Mouse (Mus musculus): ENCODE results near the gene Hoxd10. TPM values are rescaled to one million over a fixed set of nuclear protein-coding genes. Genes with fewer than 3 reads are reported as not detected.

Hoxd10 gene
- polyA plus RNA-seq, 1 experiment = not detected

DNA sequence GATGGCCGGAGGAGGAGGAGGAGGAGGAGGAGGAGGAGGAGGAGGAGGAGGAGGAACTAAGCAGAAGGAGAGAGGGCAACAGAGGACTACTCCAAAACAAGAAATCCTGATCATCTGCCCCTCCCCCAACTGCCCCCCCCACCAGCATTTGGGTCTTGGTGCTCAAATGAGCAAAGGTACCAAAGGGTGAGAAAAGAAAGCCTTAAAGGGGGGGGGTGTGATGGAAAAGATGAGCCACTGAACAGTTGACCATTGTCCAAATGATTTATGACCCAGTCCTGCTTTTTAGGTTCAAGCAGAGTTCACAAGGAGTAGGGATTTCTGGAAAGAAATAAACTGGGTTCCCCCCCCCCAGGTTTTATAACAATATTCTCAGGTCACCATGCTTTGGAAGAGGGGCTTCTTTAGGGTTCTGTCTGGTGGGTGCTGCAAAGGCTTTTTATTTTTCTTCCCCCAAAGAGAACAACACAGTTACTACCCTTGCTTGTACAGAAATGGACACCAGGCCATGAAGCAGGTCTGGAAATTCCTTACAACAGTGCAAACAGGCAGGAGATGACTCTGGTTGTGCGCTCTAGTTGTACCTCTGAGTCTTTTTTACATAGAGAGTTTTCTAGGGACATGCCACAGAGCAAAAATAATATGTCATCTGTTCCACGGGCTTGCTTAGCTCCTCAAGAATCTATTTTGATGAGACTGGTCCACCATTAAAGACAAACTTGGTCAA is 49.7 kb downstream of the Hoxd10 start:
- WGBS = 36% methylated on average over 2 of the region's 3 CpGs
- H3K4me1 ChIP-seq (ENCODE audit: control insufficient read depth, insufficient read depth, low read length) = no peaks in the 10 kb centered on the region
- no peak overlapping the region for H3K27ac ChIP-seq (ENCODE audit: insufficient read depth, low read length)
- DNase-seq = no peak
- H3K27me3 ChIP-seq (ENCODE audit: control insufficient read depth, insufficient read depth, low read length) = peaks cover 3% of the 10 kb centered on the region; the same call in 1 of the 2 replicates
- no peak for TF ChIP-seq CTCF (IDR thresholded peaks at IDR 0.05; ENCODE audit: borderline replicate concordance, insufficient read depth, low read depth, low read length)
- no peak for TF ChIP-seq POLR2A (IDR thresholded peaks at IDR 0.05; ENCODE audit: borderline replicate concordance, insufficient read depth, low read length)
- no peak overlapping the region for H3K4me3 ChIP-seq (replicated peaks; ENCODE audit: insufficient read depth, low read depth, low read length)

DNA sequence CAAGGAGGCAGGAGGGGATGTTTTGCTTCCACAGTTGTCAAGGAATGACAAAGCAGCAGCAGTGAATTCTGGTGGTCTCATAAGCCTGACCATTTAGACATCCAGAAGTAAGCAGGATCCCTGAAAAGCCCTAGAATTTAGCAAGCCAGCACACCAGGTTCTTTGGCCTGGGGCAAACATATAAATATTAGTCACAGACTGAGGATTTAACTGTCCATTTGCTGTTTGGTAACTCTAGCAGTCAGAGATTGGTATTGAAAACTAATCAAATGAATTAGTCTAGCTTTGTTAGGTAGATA is 50.2 kb downstream of the Hoxd10 start:
- no peak for TF ChIP-seq POLR2A (IDR thresholded peaks at IDR 0.05; ENCODE audit: borderline replicate concordance, insufficient read depth, low read length)
- TF ChIP-seq CTCF (IDR thresholded peaks at IDR 0.05; ENCODE audit: borderline replicate concordance, insufficient read depth, low read depth, low read length) = no peak
- Histone ChIP-seq H3K27me3 (ENCODE audit: control insufficient read depth, insufficient read depth, low read length) (peaks cover 3% of the 10 kb centered on the region; the same call in 1 of the 2 replicates), H3K4me1 (ENCODE audit: control insufficient read depth, insufficient read depth, low read length) (no peaks in the 10 kb centered on the region), H3K27ac (ENCODE audit: insufficient read depth, low read length) (no peak overlapping the region), H3K4me3 (replicated peaks; ENCODE audit: insufficient read depth, low read depth, low read length) (no peak overlapping the region)
- DNase-seq = no peak

Other genes starting within 250 kb of the Hoxd10 start
- gene Lnpk, start 112.5 kb upstream of the Hoxd10 start, polyA plus RNA-seq (2012; rRNA removed) = 24.7 and 26.3 TPM in 2 replicates
- 0.48 and 0.64 TPM in 2 replicates for gene Evx2, start 32.4 kb upstream of the Hoxd10 start, polyA plus RNA-seq (2012; rRNA removed)
- gene Hoxd13, start 23.6 kb upstream of the Hoxd10 start, polyA plus RNA-seq (2012; rRNA removed) = 0.10 TPM in 1 of 2 replicates, not detected in the other
- gene Hoxd12, start 16.9 kb upstream of the Hoxd10 start, polyA plus RNA-seq (2012; rRNA removed) = not detected in 2 replicates
- not detected in 2 replicates for gene Hoxd11, start 12.4 kb upstream of the Hoxd10 start, polyA plus RNA-seq (2012; rRNA removed)
- not detected in 2 replicates for gene Hoxd9, start 5.8 kb downstream of the Hoxd10 start, polyA plus RNA-seq (2012; rRNA removed)
- gene Hoxd8, start 12.7 kb downstream of the Hoxd10 start, polyA plus RNA-seq (2012; rRNA removed) = 0.05 TPM in 1 of 2 replicates, not detected in the other
- 5.4 and 5.7 TPM in 2 replicates for gene Hoxd3, start 20.0 kb downstream of the Hoxd10 start, polyA plus RNA-seq (2012; rRNA removed)
- gene Hoxd4, start 20.0 kb downstream of the Hoxd10 start, polyA plus RNA-seq (2012; rRNA removed) = 2.6 and 2.8 TPM in 2 replicates
- gene Gm28230, start 34.8 kb downstream of the Hoxd10 start, polyA plus RNA-seq (2012; rRNA removed) = 0.16 and 0.22 TPM in 2 replicates
- 0.70 and 0.77 TPM in 2 replicates for gene Hoxd1, start 71.1 kb downstream of the Hoxd10 start, polyA plus RNA-seq (2012; rRNA removed)
- 56.7 and 57.9 TPM in 2 replicates for gene Mtx2, start 133.9 kb downstream of the Hoxd10 start, polyA plus RNA-seq (2012; rRNA removed)

Data from cerebellum, adult 2 months (tissue).